Mouse (Mus musculus) lung, postnatal 0 days (tissue): ENCODE data around the gene Txndc15.

Experiments
- CTCF ChIP-seq: IDR thresholded peaks from 2 replicates; pipeline ENCODE4 v1.5.1; 2016; ENCODE audit warnings: antibody characterized with exemption, mild to moderate bottlenecking
- EP300 ChIP-seq: IDR thresholded peaks from 2 replicates; pipeline ENCODE4 v1.6.1; 2016; ENCODE audit warnings: antibody characterized with exemption, mild to moderate bottlenecking, control low read depth

- peak; percentile 14; the same call in 1 of the 2 replicates for TF ChIP-seq CTCF
- TF ChIP-seq EP300, result no peak
Observed at GRCm38 (mm10) chr13:55732121-55732520, 17.7 kb downstream of the Txndc15 start.
